Mouse (Mus musculus) embryonic facial prominence, embryonic 14.5 days (tissue): ENCODE measurements around the gene Tnik. TPM values are rescaled to one million over a fixed set of nuclear protein-coding genes. Genes with fewer than 3 reads are reported as not detected.

ENCODE experiments used
- ATAC-seq: fragments of 200-750 bp; cut with Nextera tagmentation; 2 replicates; pipeline ENCODE4 v1.8.0; 2017; ENCODE audit warnings: low read depth, moderate number of reproducible peaks, moderate TSS enrichment
- DNase-seq: peaks from one replicate; pipeline ENCODE4 v3.0.0-alpha.2; 2015; ENCODE audit warnings: low spot score
- H3K27ac ChIP-seq: fragments of 300-500 bp; sonication (generic); replicated peaks from 2 replicates; pipeline ENCODE4 v1.5.1; 2014; ENCODE audit warnings: low read depth, mild to moderate bottlenecking, low read length, moderate library complexity
- H3K27me3 ChIP-seq: fragments of 300-500 bp; sonication (generic); replicated peaks from 2 replicates; pipeline ENCODE4 v1.6.1; 2014; ENCODE audit warnings: low read length; ENCODE audit not compliant: control insufficient read depth, insufficient read depth
- H3K36me3 ChIP-seq: fragments of 300-500 bp; sonication (generic); 2 replicates; pipeline ENCODE4 v1.6.1; 2014; ENCODE audit warnings: low read length, mixed read lengths; ENCODE audit not compliant: control insufficient read depth, insufficient read depth
- H3K4me1 ChIP-seq: fragments of 300-500 bp; sonication (generic); 2 replicates; pipeline ENCODE4 v1.6.1; 2014; ENCODE audit warnings: antibody characterized with exemption, low read length; ENCODE audit not compliant: control insufficient read depth, insufficient read depth
- H3K4me2 ChIP-seq: fragments of 300-500 bp; sonication (generic); 2 replicates; pipeline ENCODE4 v1.6.1; 2014; ENCODE audit warnings: low read depth, mild to moderate bottlenecking, low read length, moderate library complexity, mixed read lengths
- H3K4me3 ChIP-seq: fragments of 300-500 bp; sonication (generic); 2 replicates; pipeline ENCODE4 v1.5.1; 2014; ENCODE audit warnings: low read depth, mild to moderate bottlenecking, low read length
- H3K9ac ChIP-seq: fragments of 300-500 bp; sonication (generic); 2 replicates; pipeline ENCODE4 v1.6.1; 2014; ENCODE audit warnings: low read depth, mild to moderate bottlenecking, low read length, moderate library complexity, mixed read lengths
- H3K9me3 ChIP-seq: fragments of 300-500 bp; sonication (generic); 2 replicates; pipeline ENCODE4 v1.6.1; 2016; ENCODE audit warnings: low read length; ENCODE audit not compliant: control insufficient read depth
- WGBS: fragments of 180-500 bp; shearing (Covaris S2); extraction: QIAGEN DNeasy Blood & Tissue Kit; methylation state at CpG from one replicate; pipeline ENCODE4 v1.1.7; 2014; 5-methylcytosine and 5-hydroxymethylcytosine counted together
- polyA plus RNA-seq: library from polyadenylated mRNA; unstranded; fragments of >200 nt; fragmentation: Nextera tagmentation; extraction: Ambion mirVana; gene quantifications from 2 replicates; pipeline ENCODE4 v1.2.1, GENCODE M21; 2014

Gene Tnik
- polyA plus RNA-seq, 1 experiment from 2014 or later = 19.4 TPM

- H3K27ac ChIP-seq = no peak overlapping the region
- DNase-seq (peak; percentile 13), ATAC-seq (no peak)
- H3K4me1 ChIP-seq = no peaks in the 10 kb centered on the region
- H3K9me3 ChIP-seq = no peaks in the 10 kb centered on the region
- H3K4me2 ChIP-seq = no peak overlapping the region
- H3K27me3 ChIP-seq = no peaks in the 10 kb centered on the region
- no peak overlapping the region for H3K4me3 ChIP-seq
- 84% methylated on average over 2 of the region's 2 CpGs for WGBS
- no peaks in the 10 kb centered on the region for H3K36me3 ChIP-seq
- no peak overlapping the region for H3K9ac ChIP-seq
Measured at GRCm38 (mm10) chr3:28599476-28599875, 336.5 kb downstream of the Tnik start.

GRCm38 (mm10) chr3:28606741-28607140 is 343.7 kb downstream of the Tnik start:
- ATAC-seq = no peak

GRCm38 (mm10) chr3:28612330-28612729 is 349.3 kb downstream of the Tnik start:
- Histone ChIP-seq H3K27ac (no peak overlapping the region), H3K4me3 (no peak overlapping the region), H3K9ac (no peak overlapping the region), H3K4me2 (no peak overlapping the region), H3K27me3 (no peaks in the 10 kb centered on the region), H3K36me3 (no peaks in the 10 kb centered on the region), H3K4me1 (no peaks in the 10 kb centered on the region), H3K9me3 (no peaks in the 10 kb centered on the region)
- ATAC-seq (no peak), DNase-seq (peak; percentile 6)
- 81% methylated on average over 5 of the region's 5 CpGs for WGBS

More at GRCm38 (mm10) chr3:28606741-28607140, 343.7 kb downstream of the Tnik start:
- Histone ChIP-seq H3K9me3 (no peaks in the 10 kb centered on the region), H3K9ac (no peak overlapping the region), H3K27ac (no peak overlapping the region), H3K36me3 (no peaks in the 10 kb centered on the region), H3K4me3 (no peak overlapping the region), H3K4me2 (no peak overlapping the region), H3K27me3 (no peaks in the 10 kb centered on the region), H3K4me1 (no peaks in the 10 kb centered on the region)
- WGBS = 19% methylated on average over 1 of the region's 1 CpGs
- DNase-seq = peak; percentile 15

GRCm38 (mm10) chr3:28616386-28616785 is 353.4 kb downstream of the Tnik start:
- Histone ChIP-seq H3K27ac (no peak overlapping the region), H3K4me2 (no peak overlapping the region), H3K9ac (no peak overlapping the region), H3K4me1 (no peaks in the 10 kb centered on the region), H3K4me3 (no peak overlapping the region), H3K9me3 (no peaks in the 10 kb centered on the region), H3K27me3 (no peaks in the 10 kb centered on the region), H3K36me3 (no peaks in the 10 kb centered on the region)
- WGBS = 55% methylated on average over 1 of the region's 1 CpGs
- no peak for ATAC-seq
- peak; percentile 78 for DNase-seq

GRCm38 (mm10) chr3:28617008-28617627 is 354.1 kb downstream of the Tnik start:
- H3K27me3 ChIP-seq = no peaks in the 10 kb centered on the region
- no peak overlapping the region for H3K27ac ChIP-seq
- H3K9ac ChIP-seq = no peak overlapping the region
- H3K9me3 ChIP-seq = no peaks in the 10 kb centered on the region
- H3K4me1 ChIP-seq = no peaks in the 10 kb centered on the region
- ATAC-seq (peak; percentile 57; the same call in 1 of the 2 replicates), DNase-seq (peak; percentile 26)
- no peak overlapping the region for H3K4me3 ChIP-seq
- H3K4me2 ChIP-seq = no peak overlapping the region
- 90% methylated on average over 5 of the region's 5 CpGs for WGBS
- H3K36me3 ChIP-seq = no peaks in the 10 kb centered on the region

GRCm38 (mm10) chr3:28621792-28622191 is 358.8 kb downstream of the Tnik start:
- no peak for DNase-seq
- H3K27ac ChIP-seq = no peak overlapping the region
- no peaks in the 10 kb centered on the region for H3K9me3 ChIP-seq
- no peak overlapping the region for H3K4me3 ChIP-seq
- 0 out of 2 replicates have a peak, but pooled peaks cover 4% of the 10 kb centered on the region for H3K36me3 ChIP-seq
- H3K4me1 ChIP-seq = no peaks in the 10 kb centered on the region
- H3K4me2 ChIP-seq = no peak overlapping the region
- H3K9ac ChIP-seq = no peak overlapping the region
- ATAC-seq = no peak
- WGBS = 81% methylated on average over 2 of the region's 2 CpGs
- no peaks in the 10 kb centered on the region for H3K27me3 ChIP-seq

GRCm38 (mm10) chr3:28626816-28627215 is 363.8 kb downstream of the Tnik start:
- 97% methylated on average over 6 of the region's 6 CpGs for WGBS
- no peaks in the 10 kb centered on the region for H3K27me3 ChIP-seq
- H3K9ac ChIP-seq = no peak overlapping the region
- no peaks in the 10 kb centered on the region for H3K9me3 ChIP-seq
- H3K36me3 ChIP-seq = 0 out of 2 replicates have a peak, but pooled peaks cover 4% of the 10 kb centered on the region
- no peak for DNase-seq
- ATAC-seq = no peak
- no peak overlapping the region for H3K27ac ChIP-seq
- H3K4me1 ChIP-seq = no peaks in the 10 kb centered on the region
- H3K4me3 ChIP-seq = no peak overlapping the region
- H3K4me2 ChIP-seq = no peak overlapping the region

GRCm38 (mm10) chr3:28636778-28637177 is 373.8 kb downstream of the Tnik start:
- Histone ChIP-seq H3K36me3 (no peaks in the 10 kb centered on the region), H3K27ac (no peak overlapping the region), H3K9me3 (no peaks in the 10 kb centered on the region), H3K4me1 (no peaks in the 10 kb centered on the region), H3K27me3 (no peaks in the 10 kb centered on the region), H3K4me2 (no peak overlapping the region), H3K9ac (no peak overlapping the region), H3K4me3 (no peak overlapping the region)
- 85% methylated on average over 4 of the region's 4 CpGs for WGBS
- DNase-seq (no peak), ATAC-seq (no peak)

- WGBS = 64% methylated on average over 2 of the region's 2 CpGs
- Histone ChIP-seq H3K27ac (peak overlapping the region; percentile 6; the same call in 1 of the 2 replicates), H3K4me2 (no peak overlapping the region), H3K27me3 (no peaks in the 10 kb centered on the region), H3K9me3 (no peaks in the 10 kb centered on the region), H3K36me3 (no peaks in the 10 kb centered on the region), H3K4me3 (no peak overlapping the region), H3K9ac (no peak overlapping the region), H3K4me1 (no peaks in the 10 kb centered on the region)
- no peak for ATAC-seq
- DNase-seq = peak; percentile 90
Measured at GRCm38 (mm10) chr3:28638957-28639356, 375.9 kb downstream of the Tnik start.
